Mouse (Mus musculus) spleen, adult 2 months (tissue): ENCODE results near the gene Limk2.

Source experiments
- CTCF ChIP-seq: fragments of 200-500 bp; IDR thresholded peaks from 2 replicates; pipeline ENCODE4 v1.5.1; 2011; ENCODE audit warnings: mild to moderate bottlenecking, inconsistent platforms; ENCODE audit not compliant: insufficient read depth, insufficient read length, insufficient replicate concordance; ENCODE audit errors: extremely low read depth
- POLR2A ChIP-seq: fragments of 200-500 bp; IDR thresholded peaks from 2 replicates; pipeline ENCODE4 v1.6.1; 2011; ENCODE audit warnings: low read depth, low read length, inconsistent platforms

GRCm38 (mm10) chr11:3451701-3452163 lies 42.7 kb upstream of the Limk2 start:
- no peak for TF ChIP-seq CTCF
- TF ChIP-seq POLR2A = no peak
